Mouse (Mus musculus) kidney, adult 2 months (tissue): ENCODE results near the gene Cnst. TPM values are rescaled to one million over a fixed set of nuclear protein-coding genes. Genes with fewer than 3 reads are reported as not detected.
A peak's percentile ranks its signal among the peaks of the same experiment; 100 is the strongest.

Source experiments
- DNase-seq: peaks from one replicate; pipeline ENCODE4 v3.0.0; 2021
- H3K27ac ChIP-seq: fragments of 200-500 bp; 2 replicates; pipeline ENCODE4 v1.5.1; 2012; ENCODE audit warnings: low read depth, low read length, control low read depth, inconsistent platforms; ENCODE audit not compliant: insufficient read depth
- H3K27me3 ChIP-seq: fragments of 200-500 bp; replicated peaks from 2 replicates; pipeline ENCODE4 v1.6.1; 2012; ENCODE audit warnings: mild to moderate bottlenecking, moderate library complexity, low read length, inconsistent platforms; ENCODE audit not compliant: control insufficient read depth, insufficient read depth
- H3K36me3 ChIP-seq: fragments of 200-500 bp; 2 replicates; pipeline ENCODE4 v1.6.1; 2012; ENCODE audit warnings: mild to moderate bottlenecking, moderate library complexity, low read length, inconsistent platforms; ENCODE audit not compliant: control insufficient read depth, insufficient read depth
- H3K4me1 ChIP-seq: fragments of 200-500 bp; 2 replicates; pipeline ENCODE4 v1.6.1; 2011; ENCODE audit warnings: low read length; ENCODE audit not compliant: control insufficient read depth, insufficient read depth
- H3K4me3 ChIP-seq: fragments of 200-500 bp; 2 replicates; pipeline ENCODE4 v1.5.1; 2011; ENCODE audit warnings: mild to moderate bottlenecking, low read depth, low read length, control low read depth; ENCODE audit not compliant: insufficient read depth
- CTCF ChIP-seq: fragments of 200-500 bp; conservative IDR thresholded peaks from 2 replicates; pipeline ENCODE4 v1.5.1; 2011; ENCODE audit warnings: low read depth, mild to moderate bottlenecking, control low read depth, low read length, moderate library complexity, mixed read lengths; ENCODE audit not compliant: insufficient read depth, insufficient read length
- POLR2A ChIP-seq: fragments of 200-500 bp; IDR thresholded peaks from one replicate; pipeline ENCODE4 v1.6.1; 2011; ENCODE audit warnings: low read depth, low read length, control low read depth
- WGBS: fragments of 180-500 bp; shearing (Covaris S2); methylation state at CpG from one replicate; pipeline ENCODE4 v1.1.7; 2018; 5-methylcytosine and 5-hydroxymethylcytosine counted together
- polyA plus RNA-seq: library from polyadenylated mRNA; depleted of rRNA; stranded (reverse); fragments of >200 nt; gene quantifications from 2 replicates; pipeline ENCODE4 v1.2.3, GENCODE M21; 2012; rRNA removed

The Cnst gene
- polyA plus RNA-seq, 1 experiment: 11.1 TPM

- TF ChIP-seq CTCF (no peak), POLR2A (no peak)
- 82% methylated on average over 2 of the region's 2 CpGs for WGBS
- Histone ChIP-seq H3K36me3 (no peaks in the 10 kb centered on the region), H3K4me1 (no peaks in the 10 kb centered on the region; the same call in 1 of the 2 replicates), H3K27ac (no peak overlapping the region), H3K4me3 (no peak overlapping the region), H3K27me3 (no peaks in the 10 kb centered on the region)
- no peak for DNase-seq
These were observed 120.8 kb downstream of the Cnst start for GRCm38 (mm10) chr1:179666971-179667370.

GRCm38 (mm10) chr1:179667450-179667849 lies 121.3 kb downstream of the Cnst start:
- TF ChIP-seq POLR2A: no peak
- TF ChIP-seq CTCF: no peak
- Histone ChIP-seq H3K27ac (no peak overlapping the region), H3K36me3 (no peaks in the 10 kb centered on the region), H3K4me3 (peak overlapping the region; percentile 74), H3K27me3 (no peaks in the 10 kb centered on the region), H3K4me1 (no peaks in the 10 kb centered on the region; the same call in 1 of the 2 replicates)
- no peak for DNase-seq
- WGBS: 14% methylated on average over 7 of the region's 7 CpGs

GRCm38 (mm10) chr1:179668013-179668805 lies 122.0 kb downstream of the Cnst start, which contains the start of gene Sccpdh:
Gene Sccpdh (plus strand): TSS chr1:179668210.
- Histone ChIP-seq H3K27ac (no peak within 1 kb of the TSS), H3K27me3 (no peaks in the 10 kb centered on the region), H3K4me1 (no peaks in the 10 kb centered on the region; the same call in 1 of the 2 replicates), H3K4me3 (peak within 1 kb of the TSS; percentile 74), H3K36me3 (no peaks in the 10 kb centered on the region)
- no peak for TF ChIP-seq CTCF
- TF ChIP-seq POLR2A: no peak
- WGBS: 1% methylated on average over 84 of the region's 84 CpGs
- peak; percentile 90 for DNase-seq

GRCm38 (mm10) chr1:179668836-179669537 lies 122.8 kb downstream of the Cnst start:
- no peak for DNase-seq
- TF ChIP-seq POLR2A (no peak), CTCF (no peak)
- no peaks in the 10 kb centered on the region for H3K27me3 ChIP-seq
- 21% methylated on average over 12 of the region's 12 CpGs for WGBS
- H3K4me1 ChIP-seq: no peaks in the 10 kb centered on the region; the same call in 1 of the 2 replicates
- no peaks in the 10 kb centered on the region for H3K36me3 ChIP-seq
- H3K27ac ChIP-seq: no peak overlapping the region
- peak overlapping the region; percentile 74 for H3K4me3 ChIP-seq

- H3K4me1 ChIP-seq: no peaks in the 10 kb centered on the region
- no peak for TF ChIP-seq POLR2A
- TF ChIP-seq CTCF: no peak
- H3K27ac ChIP-seq: no peak overlapping the region
- DNase-seq: no peak
- H3K27me3 ChIP-seq: no peaks in the 10 kb centered on the region
- H3K4me3 ChIP-seq: no peak overlapping the region
- no peaks in the 10 kb centered on the region for H3K36me3 ChIP-seq
- WGBS: 88% methylated on average over 3 of the region's 3 CpGs
These were observed 128.2 kb downstream of the Cnst start for GRCm38 (mm10) chr1:179674355-179674754.

GRCm38 (mm10) chr1:179677031-179677430 lies 130.9 kb downstream of the Cnst start:
- H3K27me3 ChIP-seq: no peaks in the 10 kb centered on the region
- no peaks in the 10 kb centered on the region; the same call in 1 of the 2 replicates for H3K36me3 ChIP-seq
- H3K27ac ChIP-seq: no peak overlapping the region
- no peak overlapping the region for H3K4me3 ChIP-seq
- no peaks in the 10 kb centered on the region for H3K4me1 ChIP-seq
- no peak for DNase-seq
- WGBS: 97% methylated on average over 2 of the region's 2 CpGs
- TF ChIP-seq CTCF: no peak
- no peak for TF ChIP-seq POLR2A

Other genes with a start within 250 kb of the Cnst start
- gene Smyd3, start 28.3 kb upstream of the Cnst start, polyA plus RNA-seq: 4.0 and 5.2 TPM in 2 replicates
- 14.9 and 18.8 TPM in 2 replicates for gene Tfb2m, start 103 bp upstream of the Cnst start, polyA plus RNA-seq
- 11.4 and 14.2 TPM in 2 replicates for gene Sccpdh, start 121.8 kb downstream of the Cnst start, polyA plus RNA-seq
- not detected in 2 replicates for gene Kif28, start 198.9 kb downstream of the Cnst start, polyA plus RNA-seq